Mouse (Mus musculus): ENCODE measurements around the gene Vmac. TPM values are rescaled to one million over a fixed set of nuclear protein-coding genes. Genes with fewer than 3 reads are reported as not detected.
A peak's percentile ranks its signal among the peaks of the same experiment; 100 is the strongest.

The Vmac gene
- polyA plus RNA-seq, 1 experiment from 2014 or later = 18.6 TPM

- Histone ChIP-seq H3K36me3 (ENCODE audit: control insufficient read depth, insufficient read depth, low read length) (peaks cover 29% of the 10 kb centered on the region), H3K9ac (ENCODE audit: low read depth, low read length) (no peak overlapping the region), H3K27ac (replicated peaks; ENCODE audit: low read depth, low read length) (peak overlapping the region; percentile 41)
These were observed 9.3 kb upstream of the Vmac start for GRCm38 (mm10) chr17:56727029-56727649.

DNA sequence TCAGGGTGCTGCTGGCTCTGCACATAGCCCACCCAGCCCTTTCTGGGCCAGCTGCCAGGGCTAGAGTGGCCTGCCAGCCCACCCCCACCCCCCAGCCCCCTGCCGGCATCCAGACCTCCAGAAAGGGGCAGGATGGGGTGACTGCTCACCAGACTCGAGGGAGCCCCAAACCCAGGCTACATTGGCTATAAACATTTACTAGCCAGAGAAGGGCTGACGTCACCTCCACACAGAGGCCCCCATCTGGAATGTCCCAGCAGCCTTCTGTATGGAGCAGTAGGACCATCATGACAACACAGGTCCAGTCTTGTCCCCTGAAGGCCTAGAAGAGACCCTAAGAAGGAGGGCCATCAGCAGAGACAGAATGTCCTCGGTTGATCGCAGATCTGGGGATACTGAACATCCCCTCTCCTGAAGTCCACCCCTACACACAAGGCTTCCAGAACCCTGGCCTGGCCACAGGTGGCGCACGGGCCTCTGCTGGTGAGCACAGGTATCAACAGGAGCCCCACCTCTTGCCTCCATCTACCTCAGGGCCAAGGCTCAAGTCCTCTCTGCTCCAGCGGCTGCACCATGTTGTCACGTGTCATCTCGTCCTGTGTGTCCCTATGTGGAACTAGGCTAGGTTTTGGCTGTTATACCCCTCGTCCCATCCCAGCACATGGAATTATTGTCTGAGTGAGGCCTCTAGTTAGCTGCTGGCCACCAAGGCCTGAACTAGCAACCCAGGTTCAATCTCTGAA lies 5.8 kb upstream of the Vmac start:
- WGBS = 87% methylated on average over 9 of the region's 11 CpGs

More at GRCm38 (mm10) chr17:56727029-56727649, 9.3 kb upstream of the Vmac start:
- H3K9me3 ChIP-seq (ENCODE audit: control insufficient read depth, low read length) = no peaks in the 10 kb centered on the region
- H3K4me1 ChIP-seq (ENCODE audit: control insufficient read depth, insufficient read depth, low read length) = peaks cover 5% of the 10 kb centered on the region
- peak; percentile 62 for DNase-seq (ENCODE audit: low spot score)
- ATAC-seq (ENCODE audit: low read depth) = peak; percentile 58
- WGBS = 18% methylated on average over 7 of the region's 7 CpGs
- no peak overlapping the region for H3K4me2 ChIP-seq (ENCODE audit: low read depth, low read length)
- H3K27me3 ChIP-seq (replicated peaks; ENCODE audit: control insufficient read depth, insufficient read depth, low read length) = no peaks in the 10 kb centered on the region
- H3K4me3 ChIP-seq (ENCODE audit: low read depth, low read length) = no peak overlapping the region

GRCm38 (mm10) chr17:56722441-56722840 lies 4.6 kb upstream of the Vmac start:
- ATAC-seq (ENCODE audit: low read depth) (no peak), DNase-seq (ENCODE audit: low spot score) (no peak)
- Histone ChIP-seq H3K27ac (replicated peaks; ENCODE audit: low read depth, low read length) (no peak overlapping the region), H3K27me3 (replicated peaks; ENCODE audit: control insufficient read depth, insufficient read depth, low read length) (no peaks in the 10 kb centered on the region), H3K9me3 (ENCODE audit: control insufficient read depth, low read length) (no peaks in the 10 kb centered on the region), H3K4me3 (ENCODE audit: low read depth, low read length) (no peak overlapping the region), H3K9ac (ENCODE audit: low read depth, low read length) (no peak overlapping the region), H3K4me1 (ENCODE audit: control insufficient read depth, insufficient read depth, low read length) (peaks cover 12% of the 10 kb centered on the region), H3K4me2 (ENCODE audit: low read depth, low read length) (no peak overlapping the region), H3K36me3 (ENCODE audit: control insufficient read depth, insufficient read depth, low read length) (peaks cover 38% of the 10 kb centered on the region)
- 93% methylated on average over 5 of the region's 5 CpGs for WGBS

More for the DNA sequence above, 5.8 kb upstream of the Vmac start:
- no peak for DNase-seq (ENCODE audit: low spot score)
- Histone ChIP-seq H3K27ac (replicated peaks; ENCODE audit: low read depth, low read length) (no peak overlapping the region), H3K4me2 (ENCODE audit: low read depth, low read length) (no peak overlapping the region), H3K36me3 (ENCODE audit: control insufficient read depth, insufficient read depth, low read length) (peaks cover 38% of the 10 kb centered on the region), H3K4me3 (ENCODE audit: low read depth, low read length) (no peak overlapping the region), H3K27me3 (replicated peaks; ENCODE audit: control insufficient read depth, insufficient read depth, low read length) (no peaks in the 10 kb centered on the region), H3K4me1 (ENCODE audit: control insufficient read depth, insufficient read depth, low read length) (peaks cover 12% of the 10 kb centered on the region), H3K9ac (ENCODE audit: low read depth, low read length) (0 out of 2 replicates have a peak overlapping the region, but pooled peaks have one; percentile 8), H3K9me3 (ENCODE audit: control insufficient read depth, low read length) (no peaks in the 10 kb centered on the region)
- no peak for ATAC-seq (ENCODE audit: low read depth)

- Histone ChIP-seq H3K4me1 (ENCODE audit: control insufficient read depth, insufficient read depth, low read length) (peaks cover 22% of the 10 kb centered on the region), H3K4me2 (ENCODE audit: low read depth, low read length) (peak overlapping the region; percentile 73), H3K9ac (ENCODE audit: low read depth, low read length) (peak overlapping the region; percentile 86), H3K9me3 (ENCODE audit: control insufficient read depth, low read length) (no peaks in the 10 kb centered on the region), H3K4me3 (ENCODE audit: low read depth, low read length) (peak overlapping the region; percentile 90), H3K27ac (replicated peaks; ENCODE audit: low read depth, low read length) (peak overlapping the region; percentile 78), H3K36me3 (ENCODE audit: control insufficient read depth, insufficient read depth, low read length) (peaks cover 14% of the 10 kb centered on the region; the same call in 1 of the 2 replicates), H3K27me3 (replicated peaks; ENCODE audit: control insufficient read depth, insufficient read depth, low read length) (no peaks in the 10 kb centered on the region)
- under 1% methylated on average over 31 of the region's 55 CpGs for WGBS
- ATAC-seq (ENCODE audit: low read depth) = peak; percentile 93
- DNase-seq (ENCODE audit: low spot score) = peak; percentile 99
These were observed 1.0 kb downstream of the Vmac start for GRCm38 (mm10) chr17:56716655-56717362.

- Histone ChIP-seq H3K36me3 (ENCODE audit: control insufficient read depth, insufficient read depth, low read length) (peaks cover 15% of the 10 kb centered on the region), H3K4me1 (ENCODE audit: control insufficient read depth, insufficient read depth, low read length) (peaks cover 22% of the 10 kb centered on the region), H3K27ac (replicated peaks; ENCODE audit: low read depth, low read length) (peak overlapping the region; percentile 75), H3K4me2 (ENCODE audit: low read depth, low read length) (peak overlapping the region; percentile 73), H3K4me3 (ENCODE audit: low read depth, low read length) (peak overlapping the region; percentile 90), H3K9ac (ENCODE audit: low read depth, low read length) (peak overlapping the region; percentile 86), H3K27me3 (replicated peaks; ENCODE audit: control insufficient read depth, insufficient read depth, low read length) (no peaks in the 10 kb centered on the region), H3K9me3 (ENCODE audit: control insufficient read depth, low read length) (no peaks in the 10 kb centered on the region)
- no peak for DNase-seq (ENCODE audit: low spot score)
- WGBS = 27% methylated on average over 18 of the region's 22 CpGs
- ATAC-seq (ENCODE audit: low read depth) = no peak
These were observed 1.7 kb downstream of the Vmac start for GRCm38 (mm10) chr17:56715914-56716654.

GRCm38 (mm10) chr17:56715360-56715759 lies 2.5 kb downstream of the Vmac start:
- Histone ChIP-seq H3K4me3 (ENCODE audit: low read depth, low read length) (no peak overlapping the region), H3K4me2 (ENCODE audit: low read depth, low read length) (peak overlapping the region; percentile 73), H3K27ac (replicated peaks; ENCODE audit: low read depth, low read length) (no peak overlapping the region), H3K9me3 (ENCODE audit: control insufficient read depth, low read length) (no peaks in the 10 kb centered on the region), H3K36me3 (ENCODE audit: control insufficient read depth, insufficient read depth, low read length) (peaks cover 22% of the 10 kb centered on the region), H3K4me1 (ENCODE audit: control insufficient read depth, insufficient read depth, low read length) (peaks cover 22% of the 10 kb centered on the region), H3K27me3 (replicated peaks; ENCODE audit: control insufficient read depth, insufficient read depth, low read length) (no peaks in the 10 kb centered on the region), H3K9ac (ENCODE audit: low read depth, low read length) (peak overlapping the region; percentile 86; the same call in 1 of the 2 replicates)
- no peak for DNase-seq (ENCODE audit: low spot score)
- no peak for ATAC-seq (ENCODE audit: low read depth)
- 43% methylated on average over 11 of the region's 11 CpGs for WGBS

- H3K4me3 ChIP-seq (ENCODE audit: low read depth, low read length) = no peak overlapping the region
- 80% methylated on average over 3 of the region's 3 CpGs for WGBS
These were observed 8.1 kb downstream of the Vmac start for GRCm38 (mm10) chr17:56709708-56710107.

DNA sequence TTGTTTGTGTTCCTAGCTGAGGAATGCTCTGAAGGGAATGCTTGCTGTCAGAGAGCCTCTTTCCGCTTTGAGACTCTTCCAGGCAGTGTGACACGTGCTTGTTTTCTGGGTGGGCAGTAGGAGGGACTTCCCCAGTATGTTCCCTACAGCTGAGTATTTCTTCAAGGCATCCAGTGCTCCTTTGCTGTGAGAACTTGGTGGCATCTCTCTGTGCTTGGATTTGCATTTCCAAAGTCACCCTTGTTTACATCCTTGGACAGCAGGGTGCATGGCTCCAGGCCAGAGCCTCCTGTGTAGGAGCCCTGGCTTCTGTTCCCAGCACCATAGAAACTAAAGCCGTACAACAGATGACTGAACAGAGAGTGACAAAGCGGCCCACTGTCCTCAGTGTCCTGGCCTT lies 9.1 kb downstream of the Vmac start:
- H3K27ac ChIP-seq (replicated peaks; ENCODE audit: low read depth, low read length) = no peak overlapping the region
- no peaks in the 10 kb centered on the region for H3K9me3 ChIP-seq (ENCODE audit: control insufficient read depth, low read length)
- no peaks in the 10 kb centered on the region for H3K4me1 ChIP-seq (ENCODE audit: control insufficient read depth, insufficient read depth, low read length)
- DNase-seq (ENCODE audit: low spot score) = no peak
- H3K4me3 ChIP-seq (ENCODE audit: low read depth, low read length) = no peak overlapping the region
- peaks cover 89% of the 10 kb centered on the region for H3K36me3 ChIP-seq (ENCODE audit: control insufficient read depth, insufficient read depth, low read length)
- no peak overlapping the region for H3K9ac ChIP-seq (ENCODE audit: low read depth, low read length)
- no peaks in the 10 kb centered on the region for H3K27me3 ChIP-seq (replicated peaks; ENCODE audit: control insufficient read depth, insufficient read depth, low read length)
- H3K4me2 ChIP-seq (ENCODE audit: low read depth, low read length) = no peak overlapping the region
- no peak for ATAC-seq (ENCODE audit: low read depth)
- WGBS = 90% methylated on average over 4 of the region's 4 CpGs

More at GRCm38 (mm10) chr17:56709708-56710107, 8.1 kb downstream of the Vmac start:
- Histone ChIP-seq H3K36me3 (ENCODE audit: control insufficient read depth, insufficient read depth, low read length) (peaks cover 79% of the 10 kb centered on the region), H3K27me3 (replicated peaks; ENCODE audit: control insufficient read depth, insufficient read depth, low read length) (no peaks in the 10 kb centered on the region), H3K27ac (replicated peaks; ENCODE audit: low read depth, low read length) (no peak overlapping the region), H3K4me2 (ENCODE audit: low read depth, low read length) (no peak overlapping the region), H3K4me1 (ENCODE audit: control insufficient read depth, insufficient read depth, low read length) (no peaks in the 10 kb centered on the region), H3K9me3 (ENCODE audit: control insufficient read depth, low read length) (no peaks in the 10 kb centered on the region), H3K9ac (ENCODE audit: low read depth, low read length) (no peak overlapping the region)
- ATAC-seq (ENCODE audit: low read depth) (no peak), DNase-seq (ENCODE audit: low spot score) (no peak)
